In genomic region chr4:105476332-105476731, GRCm38 (mm10) we compare ENCODE assay signal across 15 mouse cellular contexts.
DNase-seq lines count a peak whose midpoint lies in the region; ATAC-seq and TF ChIP-seq lines count a peak whose summit lies in the region.
"Had no signal": no experiment of that assay in that cellular context is flagged by ENCODE, and none has a peak within 500 bp of the region (broad histone marks: within the 10 kb centered on the region; RNA-seq: fewer than 3 reads in every experiment).

No protein-coding gene starts in this region.

- H3K36me3 ChIP-seq in forebrain, embryonic 11.5 days (ENCODE audit: control insufficient read depth, insufficient read depth, low read length): no peaks in the 10 kb centered on the region
- H3K36me3 ChIP-seq in hindbrain, embryonic 11.5 days (ENCODE audit: control insufficient read depth, insufficient read depth, low read length): no peaks in the 10 kb centered on the region
- H3K36me3 ChIP-seq in limb, embryonic 13.5 days: no peaks in the 10 kb centered on the region
- H3K36me3 ChIP-seq: embryonic facial prominence, embryonic 12.5 days; stomach, embryonic 15.5 days had no signal

- no peak overlapping the region for H3K9ac ChIP-seq in forebrain, embryonic 11.5 days (ENCODE audit: low read length)
- H3K9ac ChIP-seq in hindbrain, embryonic 11.5 days (ENCODE audit: low read depth, low read length): no peak overlapping the region
- H3K9ac ChIP-seq in limb, embryonic 13.5 days: no peak overlapping the region
- H3K9ac ChIP-seq: embryonic facial prominence, embryonic 12.5 days; stomach, embryonic 15.5 days had no signal

- H3K4me1 ChIP-seq in forebrain, embryonic 11.5 days (replicated peaks; ENCODE audit: control insufficient read depth, insufficient read depth, low read length): peaks cover 11% of the 10 kb centered on the region; the same call in 1 of the 2 replicates
- peaks cover 5% of the 10 kb centered on the region; the same call in 1 of the 2 replicates for H3K4me1 ChIP-seq in hindbrain, embryonic 11.5 days (replicated peaks; ENCODE audit: control insufficient read depth, insufficient read depth, low read length)
- H3K4me1 ChIP-seq in limb, embryonic 13.5 days: peaks cover 17% of the 10 kb centered on the region
- H3K4me1 ChIP-seq: stomach, embryonic 15.5 days had no signal

- H3K27me3 ChIP-seq in forebrain, embryonic 11.5 days (ENCODE audit: control insufficient read depth, insufficient read depth, low read length): no peaks in the 10 kb centered on the region
- H3K27me3 ChIP-seq in hindbrain, embryonic 11.5 days (ENCODE audit: control insufficient read depth, insufficient read depth, low read length): no peaks in the 10 kb centered on the region
- no peaks in the 10 kb centered on the region for H3K27me3 ChIP-seq in limb, embryonic 13.5 days
- H3K27me3 ChIP-seq: embryonic facial prominence, embryonic 12.5 days; stomach, embryonic 15.5 days had no signal

- H3K9me3 ChIP-seq in forebrain, embryonic 11.5 days (ENCODE audit: control insufficient read depth, low read length): no peaks in the 10 kb centered on the region
- no peaks in the 10 kb centered on the region for H3K9me3 ChIP-seq in hindbrain, embryonic 11.5 days (ENCODE audit: control insufficient read depth, low read length)
- H3K9me3 ChIP-seq in limb, embryonic 13.5 days: no peaks in the 10 kb centered on the region
- H3K9me3 ChIP-seq: embryonic facial prominence, embryonic 12.5 days; stomach, embryonic 15.5 days had no signal

- WGBS in forebrain, embryonic 11.5 days: 46% methylated on average over 4 of the region's 4 CpGs
- WGBS in hindbrain, embryonic 11.5 days: 69% methylated on average over 4 of the region's 4 CpGs
- WGBS in limb, embryonic 13.5 days: 41% methylated on average over 4 of the region's 4 CpGs

- no peak overlapping the region for H3K4me2 ChIP-seq in forebrain, embryonic 11.5 days (ENCODE audit: low read depth, low read length, severe bottlenecking)
- H3K4me2 ChIP-seq in hindbrain, embryonic 11.5 days (replicated peaks; ENCODE audit: low read depth, low read length): no peak overlapping the region
- H3K4me2 ChIP-seq in limb, embryonic 13.5 days (replicated peaks): no peak overlapping the region
- H3K4me2 ChIP-seq: embryonic facial prominence, embryonic 12.5 days; liver, embryonic 11.5 days; stomach, embryonic 15.5 days had no signal

- ATAC-seq in forebrain, embryonic 11.5 days (replicated peaks; ENCODE audit: low FRiP score): 0 out of 2 replicates have a peak, but pooled peaks have one; percentile 40
- peak; percentile 28; the same call in 1 of the 2 replicates for ATAC-seq in hindbrain, embryonic 11.5 days (ENCODE audit: low FRiP score)
- ATAC-seq in limb, embryonic 13.5 days (ENCODE audit: low FRiP score, low read depth): no peak

- no peak overlapping the region for H3K4me3 ChIP-seq in layer of hippocampus, adult 2 months
- no peak overlapping the region for H3K4me3 ChIP-seq in forebrain, embryonic 11.5 days (ENCODE audit: low read depth, low read length)
- no peak overlapping the region for H3K4me3 ChIP-seq in hindbrain, embryonic 11.5 days (ENCODE audit: low read depth, low read length)
- H3K4me3 ChIP-seq in limb, embryonic 13.5 days: no peak overlapping the region
- H3K4me3 ChIP-seq: embryonic facial prominence, embryonic 12.5 days; left cerebral cortex, adult 2 months; myocyte; stomach, embryonic 15.5 days had no signal

- TF ChIP-seq CTCF in layer of hippocampus, adult 2 months (conservative IDR thresholded peaks at IDR 0.05): no peak

- H3K27ac ChIP-seq in layer of hippocampus, adult 2 months: peak overlapping the region; percentile 21; the same call in 1 of the 2 replicates
- H3K27ac ChIP-seq in forebrain, embryonic 11.5 days (ENCODE audit: low read depth, low read length): peak overlapping the region; percentile 55
- H3K27ac ChIP-seq in hindbrain, embryonic 11.5 days (ENCODE audit: low read depth, low read length): peak overlapping the region; percentile 40; the same call in 1 of the 2 replicates
- peak overlapping the region; percentile 34; the same call in 1 of the 2 replicates for H3K27ac ChIP-seq in limb, embryonic 13.5 days
- H3K27ac ChIP-seq: embryonic facial prominence, embryonic 12.5 days; left cerebral cortex, adult 2 months; stomach, embryonic 15.5 days had no signal

- no peak for DNase-seq in layer of hippocampus, adult 2 months (ENCODE audit: low spot score in 2 of 2)
- DNase-seq in layer of hippocampus, adult 9-11 months: no peak
- peak; percentile 53 for DNase-seq in forebrain, embryonic 11.5 days (ENCODE audit: low spot score)
- DNase-seq in hindbrain, embryonic 11.5 days (ENCODE audit: low spot score): peak; percentile 17
- no peak for DNase-seq in spleen, adult 18-20 months
- no peak for DNase-seq in thymus, postnatal 4 days
- DNase-seq in cerebellum, adult 11 months: no peak
- DNase-seq: adrenal gland, postnatal 25 days; gastrocnemius, postnatal 36 days had no signal

Comparison
In these comparisons a context has a peak if more than half of its experiments do, and no peak if none do; other contexts are left out.
1. DNase-seq: peak in forebrain, embryonic 11.5 days (single experiment) and hindbrain, embryonic 11.5 days (single experiment); none in layer of hippocampus, adult 2 months (0 of 2), layer of hippocampus, adult 9-11 months (single experiment), spleen, adult 18-20 months (0 of 2), thymus, postnatal 4 days (single experiment) and cerebellum, adult 11 months (single experiment).
2. Peak in every context shown above with its lines, with median percentiles within 50 percentile points of each other: H3K27ac ChIP-seq.